Mouse (Mus musculus) cortical plate, adult 2 months (tissue): ENCODE data around the gene Mtmr14.

Experiments
- CTCF ChIP-seq: fragments of 200-500 bp; IDR thresholded peaks from 2 replicates; pipeline ENCODE4 v1.5.1; 2011; ENCODE audit warnings: mild to moderate bottlenecking, control low read depth, low read length; ENCODE audit not compliant: insufficient read depth; ENCODE audit errors: extremely low read depth
- POLR2A ChIP-seq: fragments of 200-500 bp; IDR thresholded peaks from 2 replicates; pipeline ENCODE4 v1.6.1; 2011; ENCODE audit warnings: mild to moderate bottlenecking, low read length, control low read depth; ENCODE audit not compliant: insufficient read depth; ENCODE audit errors: extremely low read depth

GRCm38 (mm10) chr6:113301350-113301749 lies 63.7 kb downstream of the Mtmr14 start:
- TF ChIP-seq POLR2A: no peak
- TF ChIP-seq CTCF: no peak
